Mouse (Mus musculus) heart, embryonic 15.5 days (tissue): ENCODE measurements at regions not wholly inside any gene's neighbourhood (a gene's known extent, or its start where the extent isn't known, plus 50 kb on each side); places are given as distances from the start of the nearest gene placed in this dataset.

ENCODE experiments used
- ATAC-seq: fragments of 200-750 bp; cut with Nextera tagmentation; replicated peaks from 2 replicates; pipeline ENCODE4 v1.8.0; 2017; ENCODE audit warnings: low read depth, moderate TSS enrichment; ENCODE audit not compliant: insufficient number of reproducible peaks, insufficient read depth, low FRiP score
- H3K27ac ChIP-seq: fragments of 300-500 bp; sonication (generic); 2 replicates; pipeline ENCODE4 v1.5.1; 2015; ENCODE audit warnings: mild to moderate bottlenecking, inconsistent platforms
- H3K27me3 ChIP-seq: fragments of 300-500 bp; sonication (generic); 2 replicates; pipeline ENCODE4 v1.6.1; 2015; ENCODE audit warnings: inconsistent platforms
- H3K36me3 ChIP-seq: fragments of 300-500 bp; sonication (generic); 2 replicates; pipeline ENCODE4 v1.6.1; 2015; ENCODE audit warnings: mild to moderate bottlenecking, inconsistent platforms
- H3K4me1 ChIP-seq: fragments of 300-500 bp; sonication (generic); replicated peaks from 2 replicates; pipeline ENCODE4 v1.6.1; 2015; ENCODE audit warnings: inconsistent platforms
- H3K4me2 ChIP-seq: fragments of 300-500 bp; sonication (generic); 2 replicates; pipeline ENCODE4 v1.6.1; 2015; ENCODE audit warnings: inconsistent platforms, mild to moderate bottlenecking, moderate library complexity
- H3K4me3 ChIP-seq: fragments of 300-500 bp; sonication (generic); 2 replicates; pipeline ENCODE4 v1.5.1; 2015; ENCODE audit warnings: mild to moderate bottlenecking, inconsistent platforms
- H3K9ac ChIP-seq: fragments of 300-500 bp; sonication (generic); 2 replicates; pipeline ENCODE4 v1.6.1; 2015; ENCODE audit warnings: mild to moderate bottlenecking, inconsistent platforms
- H3K9me3 ChIP-seq: fragments of 300-500 bp; sonication (generic); replicated peaks from 2 replicates; pipeline ENCODE4 v1.6.1; 2016; ENCODE audit warnings: inconsistent platforms
- WGBS: fragments of 180-500 bp; shearing (Covaris S2); methylation state at CpG from one replicate; pipeline ENCODE4 v1.1.7; 2015; ENCODE audit warnings: mixed read lengths; 5-methylcytosine and 5-hydroxymethylcytosine counted together

DNA sequence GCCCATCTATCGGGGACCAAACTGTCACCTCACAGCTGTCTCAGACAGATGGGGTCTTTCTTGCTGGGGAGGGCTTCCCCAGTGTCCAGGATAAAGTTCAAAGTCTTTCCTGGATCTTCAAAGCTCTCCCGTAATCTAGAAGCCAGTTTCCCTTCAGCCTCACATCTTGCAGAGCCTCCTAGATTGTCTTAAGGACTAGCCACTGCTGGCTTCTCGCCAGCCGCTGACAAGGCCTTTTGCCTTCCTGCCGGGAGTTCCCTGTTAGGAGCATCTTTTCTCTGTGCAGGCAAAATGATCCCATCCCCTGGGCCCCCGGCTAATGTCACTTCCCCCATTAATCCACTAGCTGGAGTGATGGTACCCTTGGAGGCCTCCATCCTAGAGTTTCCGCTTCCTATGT, 103.1 kb upstream of the 1600014C23Rik start:
- H3K27ac ChIP-seq, result no peak overlapping the region
- no peak overlapping the region for H3K4me3 ChIP-seq
- WGBS, result 45% methylated on average over 7 of the region's 7 CpGs
- H3K9me3 ChIP-seq, result no peaks in the 10 kb centered on the region
- H3K36me3 ChIP-seq, result no peaks in the 10 kb centered on the region
- peaks cover 9% of the 10 kb centered on the region; the same call in 1 of the 2 replicates for H3K27me3 ChIP-seq
- H3K4me2 ChIP-seq, result no peak overlapping the region
- no peak for ATAC-seq
- H3K4me1 ChIP-seq, result peaks cover 5% of the 10 kb centered on the region; the same call in 1 of the 2 replicates
- H3K9ac ChIP-seq, result no peak overlapping the region

- Histone ChIP-seq H3K4me1 (peaks cover 5% of the 10 kb centered on the region; the same call in 1 of the 2 replicates), H3K36me3 (no peaks in the 10 kb centered on the region), H3K27ac (no peak overlapping the region), H3K4me3 (no peak overlapping the region), H3K4me2 (no peak overlapping the region), H3K9ac (no peak overlapping the region), H3K27me3 (peaks cover 9% of the 10 kb centered on the region; the same call in 1 of the 2 replicates), H3K9me3 (no peaks in the 10 kb centered on the region)
- ATAC-seq, result no peak
- 55% methylated on average over 7 of the region's 7 CpGs for WGBS
These were observed 102.6 kb upstream of the 1600014C23Rik start for GRCm38 (mm10) chr17:45836253-45836652.

DNA sequence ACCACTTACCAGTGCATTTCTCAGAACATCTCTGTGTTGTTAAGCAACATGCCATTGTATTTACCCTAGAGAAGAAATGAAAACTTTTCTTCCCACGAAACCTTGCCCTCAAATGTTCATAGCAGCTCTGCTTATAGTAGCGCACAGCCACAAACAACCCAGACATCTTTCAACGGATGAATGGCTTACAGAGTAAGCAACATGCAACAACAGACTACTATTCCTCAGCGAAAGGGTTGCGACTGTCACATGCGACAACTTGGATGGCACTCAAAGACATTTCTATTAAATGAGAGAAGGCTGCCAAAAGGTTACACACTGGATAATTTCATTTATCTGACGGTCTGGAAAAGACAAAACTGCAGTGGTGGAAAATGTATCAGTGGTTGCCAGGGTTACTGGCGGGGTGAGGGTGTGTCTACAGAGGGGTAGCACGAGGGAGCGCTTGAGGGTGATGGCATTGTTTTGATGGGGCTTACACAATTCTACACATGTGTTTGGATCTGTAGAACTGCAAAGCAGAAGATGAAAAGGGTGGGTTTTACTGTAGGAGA, 101.0 kb upstream of the 1600014C23Rik start:
- ATAC-seq, result no peak
- H3K9me3 ChIP-seq, result no peaks in the 10 kb centered on the region
- no peak overlapping the region for H3K4me3 ChIP-seq

DNA sequence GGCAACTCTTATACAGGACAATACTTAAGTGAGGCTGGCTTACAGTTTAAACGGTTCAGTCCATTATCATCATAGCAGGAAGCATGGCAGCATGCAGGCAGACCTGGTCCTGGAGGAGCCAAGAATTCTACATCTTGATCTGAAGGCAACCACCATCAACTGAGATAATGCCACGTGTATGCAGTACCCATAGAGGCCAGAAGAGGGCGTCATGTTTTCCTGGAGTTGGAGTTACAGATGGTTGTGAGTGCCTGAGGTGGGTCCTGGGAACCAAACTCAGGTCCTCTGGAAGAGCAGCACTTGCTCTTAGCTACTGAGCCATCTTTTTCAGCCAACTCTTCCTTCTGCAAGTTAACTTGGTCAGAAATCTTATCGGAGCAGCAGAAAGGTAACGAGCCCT, 96.7 kb upstream of the 1600014C23Rik start:
- no peak overlapping the region for H3K4me2 ChIP-seq
- no peaks in the 10 kb centered on the region for H3K9me3 ChIP-seq
- no peaks in the 10 kb centered on the region for H3K36me3 ChIP-seq
- H3K27me3 ChIP-seq, result peaks cover 4% of the 10 kb centered on the region; the same call in 1 of the 2 replicates
- H3K27ac ChIP-seq, result no peak overlapping the region
- no peak overlapping the region for H3K9ac ChIP-seq
- H3K4me1 ChIP-seq, result no peaks in the 10 kb centered on the region
- WGBS, result 83% methylated on average over 5 of the region's 5 CpGs
- H3K4me3 ChIP-seq, result no peak overlapping the region
- no peak for ATAC-seq

More for the DNA sequence above, 101.0 kb upstream of the 1600014C23Rik start:
- no peak overlapping the region for H3K9ac ChIP-seq
- H3K4me1 ChIP-seq, result peaks cover 5% of the 10 kb centered on the region; the same call in 1 of the 2 replicates
- H3K4me2 ChIP-seq, result no peak overlapping the region
- WGBS, result 70% methylated on average over 10 of the region's 10 CpGs
- H3K27me3 ChIP-seq, result peaks cover 9% of the 10 kb centered on the region; the same call in 1 of the 2 replicates
- no peaks in the 10 kb centered on the region for H3K36me3 ChIP-seq
- no peak overlapping the region for H3K27ac ChIP-seq

DNA sequence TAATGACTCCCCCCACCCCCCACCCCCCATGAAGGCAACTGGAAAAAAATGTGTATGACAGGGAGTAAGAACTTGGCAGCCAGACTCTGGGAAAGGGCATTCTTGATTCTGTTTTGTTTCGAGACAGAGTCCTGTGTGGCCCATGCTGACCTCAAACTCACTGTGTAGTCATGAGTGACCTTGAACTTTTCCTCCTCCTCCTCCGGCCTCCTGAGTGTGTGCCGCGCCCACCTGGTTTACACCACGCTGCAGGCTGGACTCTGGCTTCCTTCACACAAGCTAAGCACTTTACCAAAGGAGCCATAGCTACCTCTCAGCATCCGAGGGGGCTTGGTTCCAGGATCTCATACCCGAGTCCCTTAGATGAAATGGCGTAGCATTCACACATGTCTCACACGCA, 95.9 kb upstream of the 1600014C23Rik start:
- Histone ChIP-seq H3K4me2 (no peak overlapping the region), H3K36me3 (no peaks in the 10 kb centered on the region), H3K4me1 (no peaks in the 10 kb centered on the region), H3K27ac (no peak overlapping the region), H3K9ac (no peak overlapping the region), H3K27me3 (peaks cover 4% of the 10 kb centered on the region; the same call in 1 of the 2 replicates), H3K4me3 (no peak overlapping the region), H3K9me3 (no peaks in the 10 kb centered on the region)
- 83% methylated on average over 9 of the region's 9 CpGs for WGBS
- ATAC-seq, result no peak

DNA sequence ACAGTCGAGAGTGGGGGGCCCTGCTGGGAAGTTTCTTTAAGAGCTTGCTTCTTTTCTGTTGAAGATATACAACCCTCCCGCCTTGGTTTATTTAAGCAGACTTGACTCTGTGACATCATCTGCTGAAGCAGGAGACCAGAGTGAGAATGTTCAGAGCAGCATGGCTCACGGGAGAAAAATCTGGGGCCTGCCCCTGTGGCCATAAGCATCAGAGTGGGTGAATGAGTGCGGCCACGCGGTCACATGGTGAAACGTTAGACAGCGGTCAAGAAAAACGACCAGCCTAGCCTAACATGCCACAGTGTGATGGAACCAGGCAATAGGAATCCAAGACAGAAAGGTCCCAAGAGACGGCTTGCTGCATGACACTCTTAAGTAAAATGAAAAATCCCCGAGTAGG, 95.2 kb upstream of the 1600014C23Rik start:
- Histone ChIP-seq H3K27me3 (peaks cover 9% of the 10 kb centered on the region; the same call in 1 of the 2 replicates), H3K9me3 (no peaks in the 10 kb centered on the region), H3K36me3 (no peaks in the 10 kb centered on the region), H3K4me3 (no peak overlapping the region), H3K4me1 (no peaks in the 10 kb centered on the region), H3K4me2 (no peak overlapping the region), H3K27ac (no peak overlapping the region), H3K9ac (no peak overlapping the region)
- ATAC-seq, result no peak
- WGBS, result 81% methylated on average over 11 of the region's 11 CpGs

DNA sequence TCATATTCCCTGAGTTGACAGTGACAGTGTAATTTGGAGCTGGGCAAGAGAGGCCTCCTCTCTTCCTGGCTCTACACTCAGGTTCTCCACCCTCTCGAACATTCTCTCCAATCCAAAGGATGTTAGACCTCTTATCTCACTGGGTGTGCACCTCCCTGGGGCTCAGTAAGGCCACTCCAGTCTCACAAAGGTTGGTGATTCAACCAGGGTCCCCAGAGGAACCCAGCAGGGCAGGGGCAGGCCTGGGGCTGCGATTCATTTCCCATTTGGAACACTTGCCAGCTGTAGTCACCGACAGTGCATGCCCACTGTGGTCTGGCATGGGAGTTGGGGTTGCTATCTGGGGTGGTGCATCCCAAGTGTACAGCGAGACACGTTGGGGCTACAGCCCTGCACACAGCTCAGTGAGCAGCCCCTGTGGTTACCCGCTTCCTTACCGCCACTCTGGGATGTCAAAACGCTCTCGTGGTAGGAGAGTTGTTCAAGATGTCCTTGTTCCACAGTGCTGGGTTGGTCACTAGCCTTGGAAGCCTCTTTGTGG, 94.7 kb upstream of the 1600014C23Rik start:
- no peak for ATAC-seq
- 83% methylated on average over 9 of the region's 9 CpGs for WGBS
- Histone ChIP-seq H3K9ac (no peak overlapping the region), H3K27ac (no peak overlapping the region), H3K27me3 (peaks cover 13% of the 10 kb centered on the region; the same call in 1 of the 2 replicates), H3K36me3 (no peaks in the 10 kb centered on the region), H3K9me3 (no peaks in the 10 kb centered on the region), H3K4me1 (no peaks in the 10 kb centered on the region), H3K4me3 (no peak overlapping the region), H3K4me2 (no peak overlapping the region)

DNA sequence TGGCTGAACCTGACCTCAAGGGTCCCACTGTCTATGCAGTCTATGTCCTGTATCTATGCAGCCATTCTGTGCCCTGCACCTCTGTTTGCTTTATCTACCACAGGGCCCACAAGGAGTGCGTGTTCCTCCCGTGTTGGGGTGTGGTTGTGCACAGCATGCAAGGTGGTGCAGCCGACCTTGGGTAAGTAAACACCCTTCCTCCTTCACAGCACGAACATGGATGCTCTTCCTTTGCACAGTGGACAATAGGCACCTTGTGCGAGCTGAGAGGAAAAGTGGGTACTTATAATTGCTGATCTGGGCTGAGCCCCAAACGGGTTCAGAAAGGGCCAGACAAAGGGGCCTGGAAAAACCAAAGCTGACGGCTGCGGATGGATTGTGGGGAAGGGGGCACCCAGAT, 91.3 kb upstream of the 1600014C23Rik start:
- no peak overlapping the region for H3K4me3 ChIP-seq
- peaks cover 16% of the 10 kb centered on the region; the same call in 1 of the 2 replicates for H3K27me3 ChIP-seq
- no peaks in the 10 kb centered on the region for H3K9me3 ChIP-seq
- 65% methylated on average over 8 of the region's 8 CpGs for WGBS
- H3K9ac ChIP-seq, result no peak overlapping the region
- no peak overlapping the region for H3K27ac ChIP-seq
- no peak overlapping the region for H3K4me2 ChIP-seq
- no peaks in the 10 kb centered on the region for H3K36me3 ChIP-seq
- no peaks in the 10 kb centered on the region for H3K4me1 ChIP-seq
- ATAC-seq, result no peak

DNA sequence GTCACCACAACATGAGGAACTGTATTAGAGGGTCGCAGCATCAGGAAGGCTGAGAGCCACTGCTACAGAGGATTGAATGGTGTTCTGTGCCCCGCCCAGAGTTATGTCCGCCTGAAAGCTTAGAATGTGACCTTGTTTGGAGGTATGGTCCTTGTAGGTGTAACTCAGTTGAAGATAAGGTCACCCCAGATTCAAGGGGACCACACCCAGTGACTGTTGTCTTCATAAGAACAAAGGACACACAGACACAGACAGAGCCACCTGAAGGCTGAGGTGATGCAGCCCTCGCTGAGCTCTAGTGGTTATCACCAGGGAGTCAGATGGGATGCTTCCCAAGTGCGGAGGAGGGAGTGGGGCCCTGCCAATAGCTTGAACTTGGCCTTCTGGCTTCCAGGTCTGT, 89.9 kb upstream of the 1600014C23Rik start:
- no peak overlapping the region for H3K27ac ChIP-seq
- no peak overlapping the region for H3K4me3 ChIP-seq
- H3K27me3 ChIP-seq, result peaks cover 16% of the 10 kb centered on the region; the same call in 1 of the 2 replicates
- H3K4me1 ChIP-seq, result no peaks in the 10 kb centered on the region
- no peaks in the 10 kb centered on the region for H3K36me3 ChIP-seq
- ATAC-seq, result no peak
- H3K9ac ChIP-seq, result no peak overlapping the region
- 80% methylated on average over 5 of the region's 5 CpGs for WGBS
- no peaks in the 10 kb centered on the region for H3K9me3 ChIP-seq
- no peak overlapping the region for H3K4me2 ChIP-seq

DNA sequence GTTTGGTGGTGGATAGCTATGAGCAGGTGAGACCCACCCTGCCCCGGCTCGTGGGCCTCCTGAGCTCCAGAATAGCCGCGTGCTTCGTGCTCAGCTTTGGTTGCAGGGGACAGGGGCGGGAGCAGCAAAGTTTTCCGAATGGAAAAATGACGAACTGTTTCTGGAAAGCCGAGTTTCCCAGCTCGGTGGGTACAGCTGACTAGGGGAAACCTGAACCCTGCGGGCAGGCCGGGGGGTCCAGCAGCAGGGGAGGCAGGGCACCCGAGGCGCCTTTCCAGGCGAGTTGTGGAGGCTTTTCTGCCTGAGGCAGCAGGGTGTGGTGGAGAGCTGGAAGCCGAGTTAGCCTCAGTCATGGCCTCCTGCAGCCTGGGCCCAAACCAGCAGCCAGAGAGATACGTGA, 88.8 kb upstream of the 1600014C23Rik start:
- WGBS, result 75% methylated on average over 17 of the region's 17 CpGs
- Histone ChIP-seq H3K27me3 (peaks cover 21% of the 10 kb centered on the region; the same call in 1 of the 2 replicates), H3K4me3 (no peak overlapping the region), H3K4me2 (no peak overlapping the region), H3K27ac (no peak overlapping the region), H3K36me3 (no peaks in the 10 kb centered on the region), H3K9me3 (no peaks in the 10 kb centered on the region), H3K4me1 (no peaks in the 10 kb centered on the region), H3K9ac (no peak overlapping the region)
- ATAC-seq, result no peak

- 89% methylated on average over 7 of the region's 7 CpGs for WGBS
- H3K9ac ChIP-seq, result no peak overlapping the region
- H3K4me1 ChIP-seq, result peaks cover 3% of the 10 kb centered on the region
- peaks cover 24% of the 10 kb centered on the region; the same call in 1 of the 2 replicates for H3K27me3 ChIP-seq
- no peak for ATAC-seq
- H3K27ac ChIP-seq, result no peak overlapping the region
- no peaks in the 10 kb centered on the region for H3K36me3 ChIP-seq
- H3K4me3 ChIP-seq, result no peak overlapping the region
- no peaks in the 10 kb centered on the region for H3K9me3 ChIP-seq
- H3K4me2 ChIP-seq, result no peak overlapping the region
These were observed 87.7 kb upstream of the 1600014C23Rik start for GRCm38 (mm10) chr17:45821356-45821755.

GRCm38 (mm10) chr17:45819143-45819542, 85.5 kb upstream of the 1600014C23Rik start:
- no peak overlapping the region for H3K27ac ChIP-seq
- no peak overlapping the region for H3K4me2 ChIP-seq
- peaks cover 29% of the 10 kb centered on the region; the same call in 1 of the 2 replicates for H3K27me3 ChIP-seq
- no peaks in the 10 kb centered on the region for H3K9me3 ChIP-seq
- peaks cover 24% of the 10 kb centered on the region for H3K4me1 ChIP-seq
- no peak for ATAC-seq
- H3K4me3 ChIP-seq, result no peak overlapping the region
- H3K9ac ChIP-seq, result no peak overlapping the region
- 90% methylated on average over 8 of the region's 8 CpGs for WGBS
- no peaks in the 10 kb centered on the region for H3K36me3 ChIP-seq
